Mouse (Mus musculus) spleen, postnatal 10 days (tissue): ENCODE data around the gene Sertad2.

Source experiments
- DNase-seq, 2 experiments: peaks; one replicate each; pipeline ENCODE4 v3.0.0; 2021 to 2022; ENCODE audit warnings: low spot score in 2 of 2

Sertad2 gene

DNA sequence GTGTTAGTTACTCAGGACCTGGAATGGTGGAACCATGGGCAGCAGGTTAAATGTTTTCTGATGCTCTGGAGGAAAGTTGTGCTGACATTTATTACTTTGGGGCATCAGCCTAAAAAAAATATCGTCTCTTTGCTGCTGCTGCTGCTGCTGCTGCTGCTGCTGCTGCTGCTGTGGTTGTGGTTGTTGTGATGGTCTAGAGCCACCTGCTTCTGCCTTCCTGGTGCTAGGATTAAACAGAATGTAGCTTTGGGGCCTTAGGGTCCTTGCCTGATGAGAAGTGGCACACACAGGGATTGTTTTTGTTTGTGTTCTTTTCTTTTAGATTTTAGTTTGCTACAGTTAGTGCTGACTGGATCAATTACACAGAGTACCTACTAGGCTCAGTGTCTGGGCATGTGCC is 101.1 kb downstream of the Sertad2 start:
- no peak for DNase-seq

DNA sequence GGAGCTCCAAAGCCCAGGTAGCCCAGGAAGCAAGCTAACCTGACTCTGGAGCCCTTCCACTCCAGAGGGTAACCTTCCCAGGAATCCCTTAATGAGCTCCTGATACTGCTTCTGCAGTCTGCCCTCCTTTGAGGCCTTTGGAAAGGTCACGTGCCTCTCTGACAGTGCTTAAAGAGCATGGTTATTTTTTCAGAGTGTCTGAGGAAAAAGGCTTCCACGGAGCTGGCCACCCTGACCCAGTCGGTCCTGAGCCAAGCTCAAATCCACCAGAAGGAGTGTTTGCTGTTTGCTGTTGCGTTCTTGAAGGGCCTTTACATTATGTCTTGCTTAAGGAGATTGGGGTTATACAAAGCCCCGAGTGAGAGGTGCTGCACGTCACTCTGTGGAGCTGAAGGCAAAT is 101.8 kb downstream of the Sertad2 start:
- no peak for DNase-seq

DNA sequence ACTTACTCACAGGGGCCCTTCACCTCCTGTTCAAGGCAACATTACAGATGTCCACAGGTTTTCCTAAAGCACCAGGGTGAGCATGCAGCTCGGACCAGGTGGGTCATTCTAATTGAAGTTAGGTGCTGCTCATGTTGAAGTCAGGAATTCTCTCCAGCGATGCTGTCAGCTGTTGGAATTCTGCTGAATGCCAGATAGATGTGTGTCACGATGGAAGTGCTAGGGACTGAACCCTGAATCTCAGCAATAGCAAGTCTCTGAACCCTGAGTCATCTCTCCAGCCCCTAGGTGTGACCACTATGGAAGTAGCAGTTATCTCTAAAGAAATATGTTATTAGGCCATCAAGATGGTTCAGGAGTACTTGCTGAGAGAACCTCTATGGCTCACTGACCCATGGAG is 102.5 kb downstream of the Sertad2 start:
- DNase-seq = no peak

DNA sequence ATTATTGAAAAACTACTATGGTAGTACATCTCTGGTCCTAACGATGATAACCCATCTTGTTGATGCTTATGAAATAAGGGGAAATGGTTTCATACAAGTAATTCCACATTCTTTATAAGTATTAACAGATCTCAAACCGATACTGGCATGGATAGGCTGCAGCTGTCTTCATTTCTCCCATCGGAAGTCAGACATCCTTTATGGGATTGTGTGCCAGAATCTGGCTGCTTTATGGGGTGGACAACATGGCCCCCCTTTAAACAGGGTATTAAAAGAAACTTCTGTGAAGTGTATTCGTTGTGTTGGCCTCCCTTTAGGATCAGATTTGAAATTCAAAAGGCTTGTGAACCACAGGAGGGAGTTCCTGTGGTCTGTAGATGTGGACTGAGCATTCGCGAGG is 103.1 kb downstream of the Sertad2 start:
- no peak for DNase-seq

DNA sequence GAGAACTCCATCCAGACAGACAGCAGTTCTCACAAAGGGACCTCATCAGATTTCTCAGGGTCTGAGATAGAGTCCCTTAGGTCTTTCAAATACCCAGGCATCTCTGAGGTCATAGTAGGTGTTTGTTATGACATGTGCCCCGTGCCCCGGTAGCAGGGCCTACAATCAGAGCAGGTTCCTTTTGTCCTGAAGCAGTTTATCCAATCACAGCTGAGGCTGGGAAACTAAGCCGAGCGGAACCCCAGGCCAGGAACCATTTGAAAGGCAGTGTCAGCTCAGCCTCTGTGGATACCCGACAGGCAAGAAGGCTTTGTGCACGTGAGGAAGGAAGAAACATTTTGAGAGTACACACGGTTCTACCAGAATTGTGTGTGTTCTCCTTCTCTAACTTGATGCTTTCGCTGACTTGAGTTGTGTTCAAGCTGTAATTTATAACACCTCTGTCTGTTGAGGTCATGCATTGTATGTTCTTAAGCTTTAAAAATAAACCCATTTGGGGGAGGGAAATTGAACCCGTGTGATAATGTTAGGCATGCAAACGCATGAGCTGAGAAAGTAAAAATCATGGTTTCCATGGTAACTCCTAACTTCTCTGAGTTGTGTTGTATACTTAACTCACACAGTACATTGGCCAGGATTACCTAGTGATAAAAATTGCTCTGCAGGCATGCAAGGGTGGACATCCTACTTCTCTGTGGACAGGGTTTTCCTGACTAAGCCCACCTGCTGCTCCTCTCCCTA is 104.1 kb downstream of the Sertad2 start:
- no peak for DNase-seq

DNA sequence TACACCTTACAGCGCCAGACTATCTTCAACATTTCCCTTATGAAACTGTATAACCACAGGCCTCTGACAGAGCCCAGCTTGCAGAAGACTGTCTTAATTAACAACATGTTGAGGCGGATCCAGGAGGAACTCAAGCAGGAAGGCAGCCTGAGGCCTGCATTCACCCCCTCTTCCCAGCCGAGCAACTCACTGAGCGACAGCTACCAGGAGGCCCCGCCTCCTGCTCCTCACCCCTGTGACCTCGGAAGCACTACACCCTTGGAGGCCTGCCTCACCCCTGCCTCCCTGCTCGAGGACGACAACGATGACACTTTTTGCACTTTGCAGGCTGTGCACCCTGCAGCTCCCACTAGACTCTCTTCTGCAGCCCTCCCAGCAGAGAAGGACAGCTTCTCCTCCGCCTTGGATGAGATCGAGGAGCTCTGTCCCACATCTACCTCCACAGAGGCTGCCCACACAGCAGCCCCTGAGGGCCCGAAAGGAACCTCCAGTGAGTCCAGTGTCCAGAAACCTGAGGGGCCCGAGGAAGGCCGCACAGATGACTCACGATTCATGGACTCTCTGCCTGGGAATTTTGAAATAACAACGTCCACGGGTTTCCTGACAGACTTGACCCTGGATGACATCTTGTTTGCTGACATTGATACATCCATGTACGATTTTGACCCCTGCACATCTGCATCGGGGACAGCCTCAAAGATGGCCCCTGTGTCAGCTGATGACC is 105.0 kb downstream of the Sertad2 start:
- no peak for DNase-seq

DNA sequence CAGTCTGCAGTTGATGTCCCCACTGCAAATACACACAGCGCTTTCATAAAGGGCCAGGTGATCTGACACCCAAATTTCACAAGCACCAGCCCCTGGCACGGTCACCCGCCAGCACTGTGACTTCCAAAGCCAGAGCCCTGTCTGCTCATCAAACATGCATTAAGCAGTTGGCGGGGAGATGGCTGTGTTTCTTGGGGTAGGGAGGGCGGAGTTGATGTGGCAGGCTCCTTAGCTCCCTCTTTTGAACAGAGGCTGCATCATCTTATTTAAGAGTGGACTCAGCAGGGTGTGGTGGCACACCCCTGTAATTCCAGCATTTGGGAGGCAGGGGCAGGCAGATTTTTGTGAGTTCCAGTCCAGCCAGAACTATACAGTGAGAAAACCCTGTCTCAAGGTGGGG is 106.4 kb downstream of the Sertad2 start:
- no peak for DNase-seq

DNA sequence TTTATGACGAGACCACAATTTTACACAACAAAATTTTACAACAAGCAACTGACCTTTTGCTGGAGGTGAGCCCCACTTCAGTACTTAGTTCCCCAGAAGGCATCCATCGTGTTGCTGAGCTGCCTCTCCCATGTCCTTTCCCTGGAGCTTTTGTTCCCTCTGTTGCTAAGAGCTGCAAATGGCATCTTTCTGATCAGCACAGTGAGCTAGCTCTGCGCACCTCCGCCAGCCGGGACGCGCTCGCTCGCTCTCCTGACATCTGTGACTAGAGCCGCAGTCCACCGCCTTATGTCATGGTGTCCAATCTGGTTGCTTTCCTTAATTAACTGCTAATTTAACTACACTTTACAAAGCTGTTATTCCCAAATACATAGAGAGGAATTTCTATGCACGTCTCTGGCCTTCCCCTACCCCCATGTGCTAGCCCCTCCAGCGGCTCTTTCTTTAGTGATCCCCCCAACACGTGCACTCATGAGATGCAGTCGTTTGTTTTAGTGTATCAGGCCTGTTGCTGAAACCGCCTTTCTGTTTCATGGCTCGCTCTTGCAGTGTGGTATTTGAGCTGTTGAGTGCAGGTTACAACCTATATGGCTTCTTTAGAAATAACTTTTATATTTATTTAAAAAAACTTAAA is 107.1 kb downstream of the Sertad2 start:
- no peak for DNase-seq

DNA sequence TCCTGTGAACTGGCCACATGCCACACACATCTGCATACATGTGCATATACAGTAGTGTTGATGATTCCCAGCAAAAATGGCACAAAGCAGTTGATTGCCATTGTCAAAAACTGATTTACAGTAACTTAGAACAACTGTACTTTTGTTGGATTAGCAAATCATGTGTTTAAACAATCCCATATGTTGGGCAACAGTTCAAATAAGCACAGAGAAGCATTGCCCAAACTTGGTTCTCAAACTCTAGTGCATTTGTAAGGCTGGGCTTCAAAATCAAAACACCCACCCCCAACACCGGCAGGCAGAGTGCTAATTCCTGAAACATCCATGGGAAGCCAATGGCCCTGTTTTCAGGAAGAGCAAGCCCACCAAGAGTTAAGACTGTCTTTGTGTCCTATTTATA is 108.1 kb downstream of the Sertad2 start:
- no peak for DNase-seq

DNA sequence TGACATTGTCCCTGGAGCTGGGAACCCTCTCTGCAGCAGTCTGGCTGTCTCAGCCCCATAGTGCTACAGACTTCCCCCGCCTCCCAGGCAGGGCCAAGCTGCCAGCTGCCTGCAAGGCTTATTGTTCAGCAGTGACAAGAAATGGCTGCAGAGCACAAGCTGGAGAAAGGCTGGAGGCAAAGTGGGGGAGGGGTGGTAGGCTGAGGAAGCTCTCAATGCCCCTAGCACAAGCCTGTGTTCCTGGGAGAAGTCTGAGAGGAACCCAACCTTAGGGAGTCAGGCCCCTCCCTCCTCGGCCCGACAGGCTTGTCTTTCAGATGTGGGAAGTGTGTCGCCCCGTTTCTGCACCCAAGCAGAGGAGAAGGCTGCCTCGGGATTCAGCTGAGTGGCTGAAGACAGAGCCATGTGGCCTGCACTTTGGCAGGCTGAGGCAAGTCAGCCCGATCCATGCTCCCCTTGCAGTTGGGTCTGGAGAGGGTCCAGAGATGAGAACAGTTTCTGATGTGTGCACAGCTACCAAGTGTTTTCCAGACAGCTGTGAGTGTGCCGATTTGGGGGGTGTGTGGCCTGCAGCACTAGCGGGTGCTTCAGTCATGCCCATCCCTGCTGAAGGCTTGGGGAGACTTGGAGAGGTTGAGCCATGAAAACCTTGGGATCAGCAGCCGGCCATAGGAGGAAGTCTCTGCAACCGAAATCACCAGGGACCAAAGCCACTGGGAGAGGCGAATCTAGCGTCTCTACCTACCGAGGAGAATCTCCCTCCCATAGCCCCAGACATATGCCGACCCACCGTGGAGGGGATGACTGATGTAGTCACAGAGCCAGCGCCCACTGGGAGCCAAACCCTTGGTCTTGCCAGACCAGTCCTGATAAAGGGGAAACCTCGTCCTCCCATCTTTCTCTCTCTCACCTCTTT is 113.0 kb downstream of the Sertad2 start:
- DNase-seq = no peak

DNA sequence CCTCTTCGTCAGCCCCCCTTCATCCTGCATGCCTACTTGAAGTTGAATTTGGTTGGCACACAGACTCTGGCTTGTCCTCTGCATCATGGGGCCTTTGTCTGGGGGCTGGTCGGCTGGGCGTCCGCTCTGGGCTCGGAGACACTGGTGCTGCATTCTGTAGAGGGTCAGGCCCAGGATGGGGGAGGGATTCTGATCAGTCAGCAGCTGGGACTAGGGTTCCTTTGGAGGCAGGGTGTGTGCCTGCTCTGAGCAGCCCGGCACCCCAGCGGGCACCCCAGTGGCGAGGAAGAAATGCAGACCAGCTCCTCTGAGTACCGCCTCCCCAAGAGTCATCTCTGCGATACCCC is 113.6 kb downstream of the Sertad2 start:
- peak in 1 of 2 experiments; percentile 32 for DNase-seq

DNA sequence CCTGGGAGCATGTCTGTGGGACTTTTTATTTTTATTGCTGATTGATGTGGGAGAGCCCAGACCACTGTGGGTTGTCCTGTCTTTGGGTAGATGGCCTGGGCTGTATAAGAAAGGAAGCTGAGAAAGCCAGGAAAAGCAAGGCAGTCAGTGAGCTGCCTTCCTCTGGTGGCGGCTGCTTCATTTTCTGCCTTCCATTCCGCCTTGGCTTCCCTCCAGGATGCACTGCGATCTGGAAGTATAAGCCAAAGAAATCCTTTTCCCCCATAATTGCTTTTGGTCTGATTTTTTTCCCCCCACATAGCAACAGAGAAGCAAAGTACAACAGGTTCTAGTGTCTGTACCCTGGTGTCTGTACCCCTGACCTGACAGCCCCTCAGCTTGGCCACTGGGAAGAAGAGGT is 116.0 kb downstream of the Sertad2 start:
- DNase-seq = no peak

DNA sequence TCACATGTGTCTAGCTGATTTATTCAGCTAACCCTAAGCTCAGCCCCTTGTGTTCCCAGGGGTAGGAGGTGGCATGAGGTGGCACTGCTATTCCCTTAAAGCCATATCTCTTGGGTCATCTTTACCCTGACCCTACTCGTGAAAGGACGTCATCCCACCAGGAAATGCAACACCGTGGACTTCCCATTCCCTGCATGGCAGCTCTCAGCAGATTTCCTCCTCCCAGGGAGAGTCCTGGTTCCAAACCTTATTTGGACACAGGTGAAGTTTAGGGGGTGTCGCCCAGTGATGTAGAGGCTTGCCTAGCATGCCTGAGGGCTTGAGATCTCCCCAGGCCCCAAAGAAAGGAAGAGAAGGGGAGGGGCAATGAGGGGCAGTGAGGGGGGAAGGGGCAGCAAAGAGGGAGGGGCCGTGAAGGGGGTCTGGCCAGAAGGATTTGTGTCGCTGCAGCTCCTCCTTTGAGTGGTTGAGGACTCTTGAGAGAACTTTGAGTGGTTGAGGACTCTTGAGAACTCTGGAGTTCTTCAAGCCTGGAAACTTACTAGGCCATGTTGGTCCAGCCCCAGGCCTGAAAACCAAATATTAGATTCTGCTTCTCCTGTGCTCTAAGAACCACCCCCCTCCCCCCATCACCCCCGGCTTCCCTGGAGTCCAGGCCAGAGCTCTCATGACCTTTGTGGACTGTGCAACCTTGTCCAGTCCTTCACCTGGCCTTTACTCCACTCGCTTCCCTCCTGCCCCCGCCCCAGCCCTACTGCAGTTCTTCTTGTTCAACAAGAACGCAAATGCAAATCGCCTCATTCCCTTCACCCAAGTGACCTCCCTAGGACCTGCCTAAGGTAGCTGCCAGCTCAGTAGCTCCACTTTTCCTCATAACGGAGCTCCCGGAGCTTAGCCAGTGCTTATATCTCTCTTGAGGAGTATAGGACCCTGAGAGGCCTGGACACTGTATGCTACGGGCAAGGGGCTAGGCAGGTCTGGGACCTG is 117.4 kb downstream of the Sertad2 start:
- DNase-seq = no peak

DNA sequence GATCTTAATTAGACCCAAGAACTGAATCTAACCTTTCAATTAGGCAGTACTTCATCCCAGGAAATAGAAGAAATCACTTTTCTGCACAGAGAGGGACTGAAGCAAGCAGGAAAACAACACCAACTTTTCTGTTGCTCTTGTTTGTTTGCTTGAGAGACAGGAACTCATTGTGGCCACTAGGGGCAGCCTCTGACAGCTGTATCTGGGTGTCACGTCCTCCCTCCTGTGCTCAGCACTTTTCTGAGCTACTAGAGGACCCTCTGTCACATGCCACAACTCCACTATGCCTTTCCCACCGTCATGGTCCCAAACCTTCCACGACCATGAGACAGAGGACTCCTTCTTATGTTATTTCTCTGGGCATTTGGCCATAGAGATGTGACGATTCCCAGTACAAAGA is 118.6 kb downstream of the Sertad2 start:
- DNase-seq = peak in 1 of 2 experiments; percentile 72

DNA sequence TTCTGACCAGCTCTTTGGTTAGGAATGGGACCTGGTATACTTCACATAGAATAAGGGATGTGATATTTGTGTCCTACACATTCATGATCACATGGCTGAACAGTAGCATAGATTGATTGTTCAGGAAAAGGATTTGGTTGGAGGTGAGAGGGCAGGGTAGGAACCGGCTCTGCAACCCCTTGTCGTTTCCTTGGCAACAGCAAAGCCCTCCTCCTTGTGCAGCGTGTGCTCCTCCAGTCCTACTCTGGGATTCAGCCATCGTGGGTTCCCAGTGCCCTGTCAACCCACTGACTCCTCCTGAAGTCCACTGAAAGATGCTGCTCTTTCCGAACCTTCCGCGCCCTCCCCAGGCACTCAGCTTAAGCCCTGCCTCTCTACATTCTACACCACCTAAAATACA is 119.8 kb downstream of the Sertad2 start:
- no peak for DNase-seq

DNA sequence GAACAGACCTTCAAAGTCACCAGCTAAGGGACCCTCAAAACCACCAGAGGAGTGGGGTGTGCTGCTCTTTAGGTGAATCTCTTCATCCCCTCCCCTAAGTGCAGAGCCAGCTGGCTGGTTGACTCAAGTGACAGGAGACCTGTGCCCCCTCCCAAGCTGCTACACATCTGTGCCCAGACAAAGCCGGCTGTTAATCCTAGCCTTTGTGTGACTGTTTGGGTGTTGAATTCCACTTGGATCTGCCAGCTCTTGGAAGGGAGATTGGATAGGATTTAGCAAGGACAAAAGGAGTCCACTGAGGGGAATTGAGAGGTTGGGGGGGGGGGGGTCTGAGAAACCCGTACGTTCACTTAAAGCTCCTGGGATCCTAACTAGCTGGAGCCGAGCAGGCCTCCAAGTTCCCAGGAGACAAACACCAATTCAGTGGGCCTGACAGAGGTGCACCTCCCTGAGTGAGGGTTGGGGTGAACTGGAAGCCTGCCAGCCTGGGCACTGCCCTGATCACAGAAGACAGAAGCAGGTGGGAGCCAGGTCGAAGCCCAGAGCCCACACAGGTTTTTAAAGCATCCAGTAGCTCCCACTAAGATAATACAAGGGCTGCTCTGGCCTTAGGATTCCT is 120.6 kb downstream of the Sertad2 start:
- DNase-seq = no peak

DNA sequence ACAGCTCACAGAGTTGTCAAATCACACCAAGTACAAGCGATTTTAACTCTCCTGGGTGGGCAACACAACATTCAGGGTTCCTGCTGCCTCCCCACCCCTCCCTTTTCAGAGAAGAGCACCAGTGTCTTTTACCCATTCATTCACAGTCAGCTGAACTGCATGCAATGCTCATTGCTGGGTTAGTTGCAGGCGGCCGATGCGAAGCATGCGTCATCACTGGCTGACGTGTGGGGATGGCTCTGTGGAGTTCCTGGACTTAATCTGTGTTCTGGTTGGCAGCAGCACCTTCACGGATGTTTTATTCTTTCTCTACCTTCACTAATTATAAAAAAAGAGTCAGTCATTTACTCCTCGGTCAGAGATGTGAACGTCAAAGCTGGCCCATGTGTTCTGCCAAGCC is 121.8 kb downstream of the Sertad2 start:
- DNase-seq = no peak

DNA sequence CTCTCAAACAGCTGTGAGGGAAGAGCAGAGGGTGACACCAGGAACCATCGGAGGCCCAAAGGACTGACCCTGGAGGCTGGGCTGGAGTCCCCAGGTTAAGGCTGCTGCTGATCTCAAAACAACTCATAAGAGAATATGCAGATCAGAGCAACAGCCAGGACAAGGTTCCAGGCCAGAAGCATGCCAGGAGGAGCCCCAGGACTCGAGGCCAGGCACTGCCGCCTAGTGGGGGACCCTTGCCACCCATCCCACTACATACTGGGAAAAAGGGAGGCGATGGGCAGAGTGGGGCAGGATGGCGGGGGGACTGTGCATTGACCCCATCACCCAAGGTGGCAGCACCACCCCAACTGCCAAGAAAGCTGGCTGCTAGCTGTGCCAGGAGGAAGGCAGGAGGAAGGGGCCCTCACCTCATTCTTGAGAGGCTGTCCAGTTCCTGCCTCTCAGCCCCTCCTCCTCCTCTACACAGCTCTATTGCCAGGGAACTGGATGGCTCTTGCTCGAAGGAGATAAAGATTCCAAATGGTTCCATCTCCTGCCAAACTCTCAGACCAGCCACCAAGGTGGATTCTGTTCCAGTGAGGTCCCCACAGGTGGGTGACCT is 128.8 kb downstream of the Sertad2 start:
- no peak for DNase-seq

DNA sequence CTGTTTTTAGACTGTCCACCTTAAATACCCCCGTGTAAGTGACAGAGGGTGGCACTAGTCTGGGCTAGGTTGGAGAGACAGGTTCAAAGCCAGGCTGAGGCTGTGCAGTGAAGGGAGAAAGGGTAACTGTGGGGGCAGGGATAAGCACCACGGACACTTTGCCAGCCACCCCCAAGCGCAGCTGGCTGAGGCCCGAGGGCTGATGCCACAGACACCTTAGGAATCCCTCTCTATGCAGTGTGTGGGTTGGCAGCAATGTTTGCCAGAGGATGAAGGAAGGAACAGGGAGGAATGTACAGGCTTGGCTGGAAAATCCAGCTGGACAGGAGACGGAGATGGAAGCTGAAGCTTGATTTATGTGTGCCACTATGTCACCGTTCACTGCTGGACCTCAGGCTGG is 129.5 kb downstream of the Sertad2 start:
- DNase-seq = no peak

DNA sequence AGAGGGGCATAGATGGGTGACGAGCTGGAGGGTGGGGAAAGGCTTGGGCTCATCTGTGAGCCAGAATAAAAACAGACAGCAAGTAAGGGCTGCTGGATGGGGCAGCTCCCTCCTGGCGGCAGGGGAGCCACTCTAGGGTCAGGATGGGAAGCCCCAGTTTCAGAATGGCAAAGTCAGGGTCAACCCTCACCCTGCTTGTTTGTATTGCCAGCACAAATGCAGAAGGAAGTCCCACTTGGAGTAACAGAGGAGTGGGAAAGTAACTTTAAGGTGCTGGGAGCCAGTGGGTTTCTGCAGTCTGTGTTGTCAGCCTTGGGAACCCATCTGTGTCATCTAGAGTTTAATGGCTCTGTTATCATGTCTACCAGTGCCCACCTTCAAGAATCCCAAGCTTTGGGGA is 136.3 kb downstream of the Sertad2 start:
- DNase-seq = no peak
